Mouse (Mus musculus) limb, embryonic 11.5 days (tissue): ENCODE data around the gene Lrriq1. TPM values are rescaled to one million over a fixed set of nuclear protein-coding genes. Genes with fewer than 3 reads are reported as not detected.

Source experiments
- ATAC-seq: fragments of 200-750 bp; cut with Nextera tagmentation; 2 replicates; pipeline ENCODE4 v1.8.0; 2017; ENCODE audit warnings: low read depth; ENCODE audit not compliant: insufficient number of reproducible peaks, low FRiP score, low TSS enrichment
- DNase-seq: peaks from one replicate; pipeline ENCODE4 v3.0.0-alpha.2; 2015; ENCODE audit warnings: low spot score
- H3K27ac ChIP-seq: fragments of 300-500 bp; sonication (generic); replicated peaks from 2 replicates; pipeline ENCODE4 v1.5.1; 2014; ENCODE audit warnings: low read depth, mild to moderate bottlenecking, low read length
- H3K27me3 ChIP-seq: fragments of 300-500 bp; sonication (generic); 2 replicates; pipeline ENCODE4 v1.6.1; 2014; ENCODE audit warnings: mild to moderate bottlenecking, low read length, mixed read lengths; ENCODE audit not compliant: control insufficient read depth, insufficient read depth
- H3K36me3 ChIP-seq: fragments of 300-500 bp; sonication (generic); 2 replicates; pipeline ENCODE4 v1.6.1; 2014; ENCODE audit warnings: mild to moderate bottlenecking, low read length, moderate library complexity, mixed read lengths; ENCODE audit not compliant: control insufficient read depth, insufficient read depth
- H3K4me1 ChIP-seq: fragments of 300-500 bp; sonication (generic); 2 replicates; pipeline ENCODE4 v1.6.1; 2014; ENCODE audit warnings: low read length, mixed read lengths; ENCODE audit not compliant: control insufficient read depth, insufficient read depth
- H3K4me2 ChIP-seq: fragments of 300-500 bp; sonication (generic); 2 replicates; pipeline ENCODE4 v1.6.1; 2014; ENCODE audit warnings: low read depth, mild to moderate bottlenecking, moderate library complexity; ENCODE audit not compliant: severe bottlenecking
- H3K4me3 ChIP-seq: fragments of 300-500 bp; sonication (generic); 2 replicates; pipeline ENCODE4 v1.5.1; 2014; ENCODE audit warnings: low read depth, low read length
- H3K9ac ChIP-seq: fragments of 300-500 bp; sonication (generic); 2 replicates; pipeline ENCODE4 v1.6.1; 2014; ENCODE audit warnings: mild to moderate bottlenecking, low read length
- H3K9me3 ChIP-seq: fragments of 300-500 bp; sonication (generic); 2 replicates; pipeline ENCODE4 v1.6.1; 2016; ENCODE audit warnings: low read length; ENCODE audit not compliant: control insufficient read depth
- WGBS: fragments of 180-500 bp; shearing (Covaris S2); extraction: QIAGEN DNeasy Blood & Tissue Kit; methylation state at CpG from one replicate; pipeline ENCODE4 v1.1.7; 2014; 5-methylcytosine and 5-hydroxymethylcytosine counted together
- polyA plus RNA-seq: library from polyadenylated mRNA; unstranded; fragments of >200 nt; fragmentation: Nextera tagmentation; extraction: Ambion mirVana; gene quantifications from 2 replicates; pipeline ENCODE4 v1.2.1, GENCODE M21; 2014

The Lrriq1 gene
- polyA plus RNA-seq, 1 experiment from 2014 or later, result 0.15 TPM

DNA sequence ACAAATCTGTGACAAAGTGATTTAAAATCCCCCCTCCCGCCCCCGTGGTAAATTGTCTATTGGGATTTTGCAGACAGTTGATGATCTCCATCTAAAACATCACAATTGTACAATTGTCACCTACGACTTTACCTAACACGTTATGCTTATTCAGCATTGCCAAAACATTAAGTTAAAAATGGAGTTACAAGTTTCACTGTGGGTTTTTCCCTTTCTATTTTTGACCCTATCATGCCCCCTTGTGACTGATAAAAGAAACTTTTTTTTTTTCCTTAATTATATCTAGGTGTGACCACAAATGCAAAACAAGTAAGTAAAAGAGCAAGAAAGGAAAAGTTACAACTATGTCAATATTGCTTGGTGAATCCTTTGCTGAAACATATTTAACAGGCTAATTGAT, 93.6 kb downstream of the Lrriq1 start:
- Histone ChIP-seq H3K4me1 (no peaks in the 10 kb centered on the region), H3K27me3 (no peaks in the 10 kb centered on the region), H3K9me3 (no peaks in the 10 kb centered on the region), H3K27ac (no peak overlapping the region), H3K9ac (no peak overlapping the region), H3K4me2 (no peak overlapping the region), H3K36me3 (no peaks in the 10 kb centered on the region), H3K4me3 (no peak overlapping the region)
- DNase-seq, result no peak
- ATAC-seq, result no peak
- 66% methylated on average over 4 of the region's 4 CpGs for WGBS

DNA sequence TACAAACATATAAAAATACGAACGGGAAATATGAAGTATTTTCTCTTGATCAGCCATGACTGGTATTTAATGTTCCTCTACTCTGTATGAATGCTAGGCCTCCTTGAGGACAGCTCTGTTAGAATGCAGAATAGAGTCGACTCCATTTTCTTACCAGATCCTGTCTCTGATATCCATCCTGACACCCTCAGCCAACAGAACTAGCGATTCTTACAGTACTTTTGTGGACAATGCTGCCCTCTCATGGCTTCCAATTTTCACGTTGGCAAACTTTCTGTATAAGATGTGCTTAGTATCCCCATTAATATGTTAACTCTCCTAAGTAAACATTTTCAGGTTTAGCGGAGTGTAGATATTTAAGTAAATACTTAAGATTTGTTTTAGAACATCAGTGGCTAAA, 94.6 kb downstream of the Lrriq1 start:
- DNase-seq, result peak; percentile 50
- Histone ChIP-seq H3K9me3 (no peaks in the 10 kb centered on the region), H3K4me2 (no peak overlapping the region), H3K27me3 (no peaks in the 10 kb centered on the region), H3K27ac (no peak overlapping the region), H3K36me3 (no peaks in the 10 kb centered on the region), H3K4me1 (no peaks in the 10 kb centered on the region), H3K9ac (no peak overlapping the region), H3K4me3 (no peak overlapping the region)
- peak; percentile 60; the same call in 1 of the 2 replicates for ATAC-seq
- WGBS, result 45% methylated on average over 6 of the region's 6 CpGs

DNA sequence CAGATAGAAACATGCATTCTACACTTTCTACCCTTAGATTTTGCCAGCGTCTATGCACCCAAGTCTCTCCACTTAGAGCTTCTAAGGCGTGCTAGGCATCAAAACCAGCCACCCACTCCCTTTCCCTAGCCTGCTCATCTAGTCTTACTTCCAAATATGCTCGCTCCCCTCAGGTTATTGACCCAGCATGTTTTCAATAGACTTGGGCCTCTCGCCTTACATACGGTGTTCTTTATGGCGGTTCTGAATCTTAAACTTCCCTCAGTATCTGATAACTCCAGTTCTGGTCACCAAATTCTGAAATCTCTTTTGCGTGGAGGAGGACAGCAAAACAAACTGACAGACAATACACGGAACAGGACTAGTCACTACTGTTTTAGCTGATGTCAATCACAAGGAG, 95.5 kb downstream of the Lrriq1 start:
- no peak for DNase-seq
- no peaks in the 10 kb centered on the region for H3K4me1 ChIP-seq
- no peaks in the 10 kb centered on the region for H3K27me3 ChIP-seq
- no peak overlapping the region for H3K9ac ChIP-seq
- no peak overlapping the region for H3K4me2 ChIP-seq
- H3K27ac ChIP-seq, result no peak overlapping the region
- no peaks in the 10 kb centered on the region for H3K36me3 ChIP-seq
- H3K9me3 ChIP-seq, result no peaks in the 10 kb centered on the region
- ATAC-seq, result no peak
- 69% methylated on average over 8 of the region's 8 CpGs for WGBS
- H3K4me3 ChIP-seq, result no peak overlapping the region

DNA sequence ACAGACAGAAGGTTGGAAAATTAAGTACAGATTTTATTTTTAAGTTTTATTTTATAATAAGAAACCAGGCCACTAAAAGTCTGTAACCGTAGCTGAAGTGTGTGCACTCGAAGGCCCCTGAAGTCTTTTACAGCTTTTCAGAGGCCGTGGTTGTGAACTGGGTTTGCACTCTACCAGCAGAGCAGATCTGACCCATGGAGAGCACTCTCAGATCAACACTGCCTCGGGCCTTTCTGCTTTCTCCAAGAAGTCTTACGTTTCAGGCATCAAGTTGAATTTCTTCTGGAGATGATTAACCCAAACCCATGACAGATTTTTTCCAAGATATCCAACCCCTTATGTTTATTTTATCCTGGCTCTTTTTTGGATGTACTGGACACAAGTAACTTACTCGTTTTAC, 121.5 kb downstream of the Lrriq1 start:
- Histone ChIP-seq H3K9ac (no peak overlapping the region), H3K4me1 (no peaks in the 10 kb centered on the region), H3K4me3 (no peak overlapping the region), H3K9me3 (no peaks in the 10 kb centered on the region), H3K27me3 (no peaks in the 10 kb centered on the region), H3K4me2 (no peak overlapping the region), H3K36me3 (no peaks in the 10 kb centered on the region), H3K27ac (no peak overlapping the region)
- WGBS, result 59% methylated on average over 6 of the region's 6 CpGs
- no peak for ATAC-seq
- DNase-seq, result no peak

DNA sequence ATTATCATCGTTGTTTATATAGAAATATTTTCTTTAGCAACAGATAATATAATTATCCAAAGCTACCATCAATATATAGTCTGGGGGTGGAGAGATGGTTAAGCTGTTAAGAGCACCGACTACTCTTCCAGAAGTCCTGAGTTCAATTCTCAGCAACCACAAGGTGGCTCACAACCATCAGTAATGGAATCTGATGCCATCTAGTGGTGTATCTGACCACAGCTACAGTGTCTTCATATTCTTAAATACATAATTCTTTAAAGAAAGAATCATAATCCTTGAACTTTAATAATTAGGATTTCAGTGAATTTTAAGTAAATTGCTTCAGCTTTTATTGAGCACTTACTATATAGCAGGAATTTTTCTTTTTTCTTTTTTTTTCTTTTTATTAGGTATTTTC, 128.0 kb downstream of the Lrriq1 start:
- H3K4me3 ChIP-seq, result no peak overlapping the region
- H3K27me3 ChIP-seq, result no peaks in the 10 kb centered on the region
- H3K4me1 ChIP-seq, result no peaks in the 10 kb centered on the region
- no peak overlapping the region for H3K4me2 ChIP-seq
- no peak overlapping the region for H3K27ac ChIP-seq
- no peak overlapping the region for H3K9ac ChIP-seq
- WGBS, result 84% methylated on average over 2 of the region's 2 CpGs
- no peak for DNase-seq
- H3K36me3 ChIP-seq, result no peaks in the 10 kb centered on the region
- ATAC-seq, result no peak
- no peaks in the 10 kb centered on the region for H3K9me3 ChIP-seq

DNA sequence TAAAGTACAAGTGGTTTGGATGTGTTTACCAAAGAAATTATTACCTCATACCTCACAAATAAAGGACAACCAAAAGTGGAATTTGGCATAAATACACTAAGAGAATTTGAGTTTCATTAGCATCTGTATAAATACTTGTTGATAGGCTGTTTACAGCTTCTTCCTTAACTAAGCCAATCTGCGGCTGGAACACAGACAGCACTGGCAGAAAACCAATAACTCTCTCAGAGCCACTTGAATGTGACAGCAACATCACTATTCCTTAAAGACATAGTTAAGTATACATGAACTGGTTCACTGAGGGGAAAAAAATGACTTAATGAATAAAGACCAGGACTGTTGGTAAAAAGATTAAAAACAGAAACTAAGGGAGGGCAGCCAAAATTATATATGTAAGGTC, 150.0 kb downstream of the Lrriq1 start:
- WGBS, result 16% methylated on average over 1 of the region's 1 CpGs
- H3K4me1 ChIP-seq, result no peaks in the 10 kb centered on the region
- H3K9ac ChIP-seq, result no peak overlapping the region
- H3K36me3 ChIP-seq, result no peaks in the 10 kb centered on the region
- H3K4me3 ChIP-seq, result no peak overlapping the region
- H3K9me3 ChIP-seq, result no peaks in the 10 kb centered on the region
- H3K27ac ChIP-seq, result no peak overlapping the region
- H3K27me3 ChIP-seq, result no peaks in the 10 kb centered on the region
- no peak overlapping the region for H3K4me2 ChIP-seq
- no peak for ATAC-seq
- DNase-seq, result no peak

DNA sequence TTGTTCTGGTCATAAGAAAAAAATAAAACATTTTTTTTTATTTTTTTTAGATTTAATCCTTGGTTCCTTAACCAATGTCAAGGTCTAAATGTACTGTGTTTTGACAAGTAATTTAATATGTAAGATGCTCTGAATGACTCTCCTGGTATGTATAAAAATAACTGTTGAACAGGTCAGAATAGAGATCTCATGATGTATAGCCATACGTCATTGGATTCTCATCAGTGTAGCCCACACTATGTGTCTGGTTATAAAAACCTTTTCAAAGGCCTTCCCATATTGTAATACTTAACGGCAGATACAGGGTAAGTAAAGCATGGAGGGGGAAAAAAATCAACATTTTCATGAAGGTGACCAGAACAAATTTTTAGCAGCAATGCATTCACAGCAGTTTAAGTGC, 186.5 kb downstream of the Lrriq1 start:
- WGBS, result 81% methylated on average over 2 of the region's 2 CpGs
- H3K4me1 ChIP-seq, result no peaks in the 10 kb centered on the region
- no peak for DNase-seq
- H3K4me2 ChIP-seq, result no peak overlapping the region
- H3K9me3 ChIP-seq, result no peaks in the 10 kb centered on the region
- H3K27ac ChIP-seq, result no peak overlapping the region
- no peak overlapping the region for H3K4me3 ChIP-seq
- H3K9ac ChIP-seq, result no peak overlapping the region
- ATAC-seq, result no peak
- H3K27me3 ChIP-seq, result no peaks in the 10 kb centered on the region
- no peaks in the 10 kb centered on the region for H3K36me3 ChIP-seq

DNA sequence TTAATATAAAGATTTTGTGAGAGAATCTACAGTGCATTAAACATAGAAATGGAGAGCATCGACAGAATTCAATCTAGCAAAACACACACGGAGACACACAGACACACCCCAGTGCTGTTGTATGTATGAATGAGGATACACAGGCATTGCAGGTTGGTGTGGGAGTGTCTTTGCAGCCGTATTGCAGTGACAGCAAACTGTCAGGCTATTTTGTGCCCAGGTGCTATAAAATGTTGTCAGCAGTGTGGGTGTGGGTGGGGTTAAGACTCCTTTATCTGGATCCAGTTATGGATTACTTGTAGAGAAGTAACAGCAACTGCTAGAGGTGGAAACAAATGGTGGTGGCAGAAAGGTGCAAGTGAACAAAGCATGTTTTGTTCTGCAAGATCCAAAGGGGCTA, 189.5 kb downstream of the Lrriq1 start:
- Histone ChIP-seq H3K9me3 (no peaks in the 10 kb centered on the region), H3K27me3 (no peaks in the 10 kb centered on the region), H3K4me3 (no peak overlapping the region), H3K4me1 (no peaks in the 10 kb centered on the region), H3K36me3 (no peaks in the 10 kb centered on the region), H3K27ac (no peak overlapping the region), H3K4me2 (no peak overlapping the region), H3K9ac (no peak overlapping the region)
- ATAC-seq, result no peak
- 59% methylated on average over 3 of the region's 3 CpGs for WGBS
- DNase-seq, result no peak

DNA sequence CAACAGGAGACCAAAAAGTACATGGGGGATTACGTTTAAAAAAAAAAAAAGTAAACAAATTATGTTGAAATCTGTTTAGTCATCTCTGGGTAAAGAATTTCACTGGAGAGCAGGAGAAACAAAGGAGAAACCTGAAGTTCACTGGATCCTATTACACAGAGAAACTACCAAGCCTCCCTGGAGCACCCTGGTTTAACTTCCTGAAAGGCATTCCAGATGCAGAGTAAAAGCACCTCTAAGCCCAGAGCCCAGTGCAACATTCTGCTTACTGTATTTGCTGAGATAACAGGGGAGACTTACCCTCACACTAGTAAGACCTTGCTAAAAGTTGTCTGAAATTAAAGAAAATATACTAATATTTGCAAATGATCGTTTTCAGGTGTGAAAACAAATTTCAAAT, 191.1 kb downstream of the Lrriq1 start:
- no peak for DNase-seq
- Histone ChIP-seq H3K36me3 (no peaks in the 10 kb centered on the region), H3K9me3 (no peaks in the 10 kb centered on the region), H3K4me2 (no peak overlapping the region), H3K4me1 (no peaks in the 10 kb centered on the region), H3K4me3 (no peak overlapping the region), H3K27ac (no peak overlapping the region), H3K9ac (no peak overlapping the region), H3K27me3 (no peaks in the 10 kb centered on the region)
- ATAC-seq, result no peak; the same call in 1 of the 2 replicates
- 55% methylated on average over 2 of the region's 2 CpGs for WGBS
